Mouse (Mus musculus): Measurements from ENCODE around the gene Pigs.

The Pigs gene

DNA sequence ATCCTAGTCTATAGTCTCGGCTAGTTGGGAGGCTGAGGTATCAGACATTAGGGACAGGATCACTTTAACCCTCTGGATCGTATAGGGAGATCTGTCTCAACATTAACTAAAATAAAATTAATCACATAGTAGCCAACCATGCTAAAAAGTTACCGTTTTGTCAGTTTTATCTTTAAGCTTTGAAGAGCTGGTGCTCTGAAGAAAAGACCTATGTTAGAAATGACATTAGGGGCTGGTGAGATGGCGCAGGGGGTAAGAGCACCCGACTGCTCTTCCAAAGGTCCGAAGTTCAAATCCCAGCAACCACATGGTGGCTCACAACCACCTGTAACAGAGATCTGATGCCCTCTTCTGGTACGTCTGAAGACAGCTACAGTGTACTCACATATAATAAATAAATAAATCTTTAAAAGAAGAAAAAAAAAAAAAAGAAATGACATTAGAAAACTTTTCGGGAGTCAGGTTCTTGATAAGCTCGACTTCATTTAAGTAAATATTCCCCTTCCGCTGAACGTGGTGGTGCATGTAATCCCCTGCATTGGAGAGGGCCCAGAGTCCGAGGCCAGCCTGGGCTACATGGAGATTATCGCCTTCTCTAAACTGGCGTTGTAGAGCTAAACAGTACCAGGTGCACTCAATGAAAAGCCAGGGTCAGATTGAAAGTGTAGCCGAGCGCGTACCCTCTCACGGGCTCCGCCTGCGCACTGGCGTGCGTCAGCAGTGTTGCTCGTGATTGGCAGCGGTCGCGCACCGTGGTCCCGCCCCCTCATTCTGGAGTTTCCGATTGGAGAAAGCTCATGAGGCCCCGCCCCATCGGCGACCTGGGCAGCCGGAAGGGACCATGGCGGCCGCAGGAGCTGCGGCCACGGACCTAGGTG lies at the start of gene Pigs:
TSS of gene Pigs (plus strand) at position 782 of the 878 bp plus-strand sequence.
- DNase-seq, result peak; percentile 96 to 97

DNA sequence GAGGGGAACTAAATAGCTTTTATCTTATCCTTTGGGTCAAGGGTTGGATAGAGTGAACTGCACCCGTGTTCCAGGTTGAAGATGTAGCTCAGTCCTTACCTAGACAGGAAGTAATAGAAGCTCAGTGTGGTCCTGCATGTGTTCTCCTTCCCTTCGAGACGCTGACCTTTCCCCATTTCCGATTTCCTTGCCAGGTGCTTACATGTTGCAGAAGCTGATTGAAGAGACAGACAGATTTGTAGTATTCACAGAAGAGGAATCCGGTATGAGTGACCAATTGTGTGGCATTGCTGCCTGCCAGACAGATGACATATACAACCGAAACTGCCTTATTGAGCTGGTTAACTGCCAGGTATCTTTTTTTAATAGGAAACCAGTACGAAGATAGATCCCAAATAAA lies 49.4 kb upstream of the Pigs start:
- no peak for DNase-seq

DNA sequence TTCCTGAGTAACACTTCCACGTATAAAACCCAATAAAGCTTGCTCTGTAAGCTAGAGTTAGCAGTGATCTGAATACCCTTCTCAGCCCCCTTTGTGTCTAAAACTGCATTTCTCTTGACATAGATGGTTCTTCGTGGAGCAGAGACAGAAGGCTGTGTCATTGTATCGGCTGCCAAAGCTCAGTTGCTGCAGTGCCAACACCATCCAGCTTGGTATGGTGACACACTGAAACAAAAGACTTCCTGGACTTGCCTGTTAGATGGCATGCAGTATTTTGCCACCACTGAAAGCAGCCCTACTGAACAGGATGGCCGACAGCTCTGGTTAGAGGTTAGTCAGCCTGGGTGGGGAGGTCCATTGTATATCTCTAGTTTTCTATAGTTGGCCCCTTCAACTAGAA lies 48.6 kb upstream of the Pigs start:
- DNase-seq, result no peak

DNA sequence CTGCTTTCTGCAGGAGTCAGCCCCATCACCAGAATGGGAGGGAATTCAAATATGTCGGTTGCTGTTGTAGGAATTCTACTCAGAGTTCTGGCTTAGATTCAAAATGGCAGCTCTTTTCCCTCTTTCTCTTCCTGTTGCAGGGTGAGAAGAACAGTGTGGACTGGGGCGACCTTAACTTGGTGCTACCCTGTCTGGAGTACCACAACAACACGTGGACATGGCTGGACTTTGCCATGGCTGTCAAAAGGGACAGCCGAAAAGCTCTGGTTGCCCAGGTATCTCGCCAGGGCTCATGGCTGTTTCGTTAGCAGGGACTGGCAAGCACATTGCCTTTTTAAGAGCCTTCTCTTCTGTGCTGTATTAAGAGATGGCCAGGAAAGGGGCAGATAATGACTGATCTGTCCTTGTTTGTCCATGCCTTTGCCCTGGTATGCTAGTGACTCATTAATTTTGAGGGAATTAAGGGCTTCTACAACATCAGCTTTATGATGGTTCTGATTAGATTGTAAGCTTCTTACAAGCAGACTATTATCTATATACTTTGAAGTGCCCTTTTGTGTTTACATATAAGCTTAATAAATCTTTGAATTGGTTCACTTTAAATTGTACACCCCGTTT lies 39.0 kb upstream of the Pigs start:
- DNase-seq, result no peak

DNA sequence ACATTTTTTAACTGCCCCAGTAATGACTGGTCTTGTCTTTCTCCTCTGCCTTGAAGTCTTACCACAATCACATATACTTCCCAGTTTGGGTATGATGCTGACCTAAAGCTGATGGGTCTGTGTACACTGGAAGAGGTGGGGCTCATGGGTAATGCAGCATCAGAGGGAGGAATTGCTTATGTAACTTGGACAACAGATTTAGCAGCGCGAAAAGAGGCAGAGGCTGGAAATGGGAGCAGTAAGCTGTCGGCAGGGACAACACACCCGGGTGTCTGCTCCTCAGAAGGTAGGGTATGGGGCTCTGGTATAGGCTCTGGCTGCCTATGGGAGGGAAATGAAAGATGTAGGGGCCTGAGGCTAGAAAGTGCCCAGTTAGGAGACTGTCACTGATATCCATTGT lies 37.6 kb upstream of the Pigs start, which contains the start of gene BC030499:
TSS of gene BC030499 (plus strand) at position 188 of the 400 bp plus-strand sequence.
- DNase-seq, result no peak

DNA sequence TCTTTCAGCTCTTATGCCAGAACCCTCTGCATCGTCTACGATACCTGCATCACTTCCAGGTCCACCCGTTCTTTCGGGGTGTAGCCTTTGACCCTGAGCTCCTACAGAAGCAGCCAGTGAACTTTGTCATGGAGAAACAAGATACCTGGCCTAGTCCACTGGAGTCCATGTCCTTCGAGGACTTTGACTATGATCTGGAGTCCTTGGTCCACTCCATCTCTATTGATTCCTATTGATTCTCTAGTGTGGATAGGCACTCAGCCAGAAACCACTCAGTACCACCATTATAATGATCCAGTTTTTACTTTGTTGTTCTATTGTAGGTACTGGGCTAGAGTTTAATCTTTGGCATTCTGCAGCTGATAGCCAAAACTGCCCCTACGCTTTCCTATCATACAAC lies 33.6 kb upstream of the Pigs start:
- DNase-seq, result no peak

DNA sequence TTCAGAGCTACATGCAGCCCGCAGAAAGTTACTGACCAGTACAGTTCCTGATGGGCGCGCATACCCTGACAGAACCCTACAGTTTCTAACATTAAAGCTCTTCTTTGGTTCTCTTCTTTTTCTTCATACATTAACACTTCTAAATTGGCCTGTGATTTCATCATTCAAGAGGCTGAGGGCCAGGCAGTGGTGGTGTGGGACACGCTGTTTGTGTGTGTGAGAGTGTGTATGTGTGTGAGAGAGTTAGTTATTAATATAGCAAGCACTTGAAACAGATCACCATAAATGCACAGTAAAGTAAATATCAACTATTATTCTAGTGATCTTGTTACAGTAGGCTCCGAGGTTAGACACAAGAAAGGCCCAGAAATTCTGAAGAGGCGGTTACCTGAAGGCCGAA lies 27.3 kb upstream of the Pigs start:
- DNase-seq, result no peak

DNA sequence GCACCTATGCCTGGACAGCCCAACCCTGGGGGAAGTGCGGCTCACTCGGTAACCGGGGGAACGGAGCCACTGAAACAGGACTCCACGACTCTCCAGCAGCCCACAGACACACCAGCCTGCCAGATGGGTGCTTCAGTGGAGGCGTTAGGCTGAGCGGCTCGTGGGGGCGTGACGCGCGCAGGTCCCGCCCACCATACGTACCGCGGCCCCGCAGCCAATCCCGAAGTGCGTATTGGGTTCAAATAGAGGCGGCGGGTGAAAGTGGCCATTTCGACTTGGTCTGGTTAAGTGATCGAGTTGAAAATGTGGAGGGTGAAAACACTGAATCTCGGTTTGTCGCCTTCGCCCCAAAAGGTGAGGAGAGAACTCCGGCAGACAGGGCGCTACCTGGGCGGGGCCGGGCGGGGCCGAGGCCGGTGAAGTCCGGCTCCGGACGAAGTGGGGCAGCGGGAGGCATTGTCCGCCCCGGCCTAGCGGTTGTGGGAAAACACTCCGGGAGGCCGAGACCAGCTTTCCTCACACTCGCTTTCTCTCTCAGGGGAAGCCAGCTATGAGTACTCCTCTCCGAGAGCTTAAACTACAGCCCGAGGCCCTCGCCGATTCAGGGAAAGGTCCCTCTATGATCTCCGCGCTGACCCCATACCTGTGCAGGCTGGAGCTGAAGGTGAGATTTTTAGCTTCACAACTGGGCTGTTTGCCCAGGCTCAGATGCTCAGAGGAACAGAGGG lies 26.7 kb upstream of the Pigs start, which contains the start of gene Spag5:
TSS of gene Spag5 (plus strand) at position 173 of the 728 bp plus-strand sequence.
- peak; percentile 93 to 94 for DNase-seq

GRCm38 (mm10) chr11:78305272-78305671 lies 22.9 kb upstream of the Pigs start:
- DNase-seq, result no peak

DNA sequence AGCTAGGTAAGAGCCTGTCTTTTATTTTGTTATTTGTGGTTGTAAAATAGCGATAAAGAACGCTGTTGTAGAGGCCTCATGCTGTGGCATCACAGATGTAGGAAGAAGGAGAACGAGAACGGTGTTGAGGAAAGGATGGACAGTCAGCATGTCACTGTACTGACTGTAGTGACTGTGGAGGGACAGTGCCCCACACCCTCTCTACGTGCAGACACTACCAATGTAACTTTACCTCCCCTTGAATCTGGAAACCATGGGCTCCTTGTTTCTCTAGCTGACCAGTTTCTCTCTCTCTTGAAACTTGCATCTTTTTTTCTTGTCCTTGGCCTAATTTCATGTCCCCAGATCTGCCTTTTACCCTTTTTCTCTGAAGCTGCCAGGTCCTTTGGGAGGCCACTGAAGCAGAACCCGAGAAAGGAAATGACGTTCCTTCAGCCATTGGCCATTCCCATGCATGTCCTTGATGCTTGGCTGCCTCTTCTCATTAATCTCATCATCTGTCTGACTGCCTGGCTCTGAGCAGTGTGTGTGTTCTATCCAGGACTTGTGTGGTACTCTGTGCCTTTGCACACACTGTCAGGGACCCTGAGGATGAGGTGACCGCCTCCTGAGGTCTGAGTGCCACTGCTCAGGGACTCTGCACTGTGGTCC lies 17.2 kb upstream of the Pigs start:
- no peak for DNase-seq

GRCm38 (mm10) chr11:78313662-78314061 lies 14.6 kb upstream of the Pigs start:
- DNase-seq, result no peak

- DNase-seq, result no peak
Measured at GRCm38 (mm10) chr11:78318411-78318810, 9.8 kb upstream of the Pigs start.

- no peak for DNase-seq
Measured at GRCm38 (mm10) chr11:78322076-78322831, 6.0 kb upstream of the Pigs start.

GRCm38 (mm10) chr11:78322860-78323259 lies 5.4 kb upstream of the Pigs start, which contains the start of gene Aldoc:
Gene Aldoc, plus strand, starts transcription at chr11:78322968.
- peak; percentile 86 to 92 for DNase-seq

GRCm38 (mm10) chr11:78324000-78324785 lies 4.0 kb upstream of the Pigs start:
- DNase-seq, result no peak

- no peak for DNase-seq
Measured at GRCm38 (mm10) chr11:78324965-78325364, 3.2 kb upstream of the Pigs start.

DNA sequence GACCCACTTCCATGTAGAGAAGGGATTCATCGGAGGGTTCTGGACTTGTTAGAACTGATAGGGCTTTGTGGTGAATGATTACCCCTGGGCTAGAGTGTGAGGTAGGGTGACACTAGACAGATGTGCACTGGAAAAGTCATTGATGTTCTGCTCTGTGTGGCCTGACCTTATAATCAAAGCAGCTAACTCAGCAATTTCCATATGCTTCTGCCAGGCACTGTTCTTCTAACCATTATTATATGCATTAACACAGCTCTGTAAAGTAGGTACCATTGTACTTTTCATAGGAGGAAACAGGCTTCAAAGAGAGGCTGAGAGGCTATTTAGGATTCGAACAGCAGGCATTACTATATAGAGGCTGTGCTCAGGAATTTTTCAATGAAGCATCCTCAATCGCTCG lies 1.0 kb upstream of the Pigs start:
- no peak for DNase-seq

DNA sequence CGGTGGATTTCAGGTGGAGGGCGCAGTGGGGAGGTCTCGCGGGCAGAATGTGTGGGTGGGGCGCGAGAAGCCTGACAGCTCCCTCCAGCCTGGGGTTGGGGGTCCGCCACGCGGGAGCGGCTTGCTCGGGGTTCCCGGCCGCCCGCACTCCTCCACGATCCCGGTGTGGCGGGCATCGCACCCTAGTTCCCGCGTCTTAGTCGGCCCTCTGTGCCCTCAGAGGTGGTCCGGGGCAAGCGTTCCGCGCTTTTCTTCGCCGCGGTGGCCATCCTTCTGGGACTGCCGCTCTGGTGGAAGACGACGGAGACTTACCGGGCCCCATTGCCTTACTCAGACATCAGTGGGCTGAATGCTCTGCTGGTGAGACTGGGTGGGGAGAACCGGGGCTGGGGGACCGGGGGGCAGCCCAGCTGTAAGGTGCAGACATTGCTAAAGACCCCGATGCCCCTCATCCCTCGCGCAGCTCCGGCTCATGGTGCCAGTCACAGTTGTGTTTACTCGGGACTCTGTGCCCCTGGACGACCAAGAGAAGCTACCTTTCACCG lies 369 bp downstream of the Pigs start:
- no peak for DNase-seq

DNA sequence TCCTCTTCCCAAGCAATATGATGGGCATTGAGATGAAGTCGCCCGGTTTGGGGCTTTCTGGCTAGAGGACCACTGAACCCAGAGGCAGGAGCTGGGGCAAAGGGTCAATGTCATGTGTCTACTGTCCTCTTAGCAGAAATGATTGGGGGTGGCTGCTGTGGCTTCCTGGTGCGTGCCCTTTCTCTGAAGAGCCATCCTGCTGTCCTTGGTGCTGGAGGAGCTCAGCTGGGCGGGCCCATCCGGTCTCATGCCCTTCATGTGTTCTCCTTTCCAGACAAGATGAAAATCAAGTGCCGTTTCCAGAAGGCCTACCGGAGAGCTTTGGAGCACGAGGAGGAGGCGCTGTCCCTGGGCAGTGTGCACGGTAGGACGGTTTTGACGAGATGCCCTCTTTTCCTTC lies 4.5 kb downstream of the Pigs start:
- no peak for DNase-seq

GRCm38 (mm10) chr11:78333992-78334391 lies 5.8 kb downstream of the Pigs start:
- DNase-seq, result no peak

- DNase-seq, result no peak
Measured at GRCm38 (mm10) chr11:78337040-78337439, 8.8 kb downstream of the Pigs start.
